Mouse (Mus musculus) layer of hippocampus, adult 9-11 months (tissue): ENCODE data around the gene Tmem40.

Experiments
- DNase-seq: peaks from one replicate; pipeline ENCODE4 v3.0.0; 2022

The Tmem40 gene

GRCm38 (mm10) chr6:115698699-115699098, 63.5 kb downstream of the Tmem40 start:
- DNase-seq: no peak

- DNase-seq: no peak
Observed at GRCm38 (mm10) chr6:115697739-115698558, 64.3 kb downstream of the Tmem40 start.

- no peak for DNase-seq
Observed at GRCm38 (mm10) chr6:115696707-115697215, 65.4 kb downstream of the Tmem40 start.

GRCm38 (mm10) chr6:115695124-115695523, 67.1 kb downstream of the Tmem40 start:
- no peak for DNase-seq

- peak; percentile 52 for DNase-seq
Observed at GRCm38 (mm10) chr6:115694441-115694842, 67.8 kb downstream of the Tmem40 start.

GRCm38 (mm10) chr6:115692963-115693730, 69.1 kb downstream of the Tmem40 start:
- DNase-seq: no peak

- no peak for DNase-seq
Observed at GRCm38 (mm10) chr6:115692163-115692950, 69.9 kb downstream of the Tmem40 start.

- no peak for DNase-seq
Observed at GRCm38 (mm10) chr6:115690105-115690504, 72.1 kb downstream of the Tmem40 start.

GRCm38 (mm10) chr6:115688589-115688988, 73.6 kb downstream of the Tmem40 start:
- DNase-seq: no peak

- no peak for DNase-seq
Observed at GRCm38 (mm10) chr6:115687753-115688152, 74.5 kb downstream of the Tmem40 start.

GRCm38 (mm10) chr6:115684851-115685646, 77.2 kb downstream of the Tmem40 start:
- DNase-seq: no peak

GRCm38 (mm10) chr6:115684271-115684670, 77.9 kb downstream of the Tmem40 start:
- DNase-seq: no peak

GRCm38 (mm10) chr6:115681066-115681465, 81.1 kb downstream of the Tmem40 start:
- DNase-seq: no peak
